Mouse (Mus musculus): ENCODE measurements around the gene Aacs.
"Not testable (repeated sequence)": the region's sequence is repeated elsewhere in the genome, so short reads cannot be mapped to it uniquely, and the experiment has no call there.

The Aacs gene

GRCm38 (mm10) chr5:125475601-125476285 lies at the start of gene Aacs:
Gene Aacs, plus strand, starts transcription at chr5:125475814.
- peak; percentile 97 for DNase-seq

- DNase-seq, result no peak
Measured at GRCm38 (mm10) chr5:125426343-125426742, 49.3 kb upstream of the Aacs start.

- not testable (repeated sequence) for DNase-seq
Measured at GRCm38 (mm10) chr5:125432324-125432723, 43.3 kb upstream of the Aacs start.

GRCm38 (mm10) chr5:125433793-125434337 lies 41.7 kb upstream of the Aacs start, which contains the start of gene Dhx37:
Gene Dhx37, minus strand, starts transcription at chr5:125434121.
- peak; percentile 97 for DNase-seq

GRCm38 (mm10) chr5:125434347-125434746 lies 41.3 kb upstream of the Aacs start:
- not testable (repeated sequence) for DNase-seq

DNA sequence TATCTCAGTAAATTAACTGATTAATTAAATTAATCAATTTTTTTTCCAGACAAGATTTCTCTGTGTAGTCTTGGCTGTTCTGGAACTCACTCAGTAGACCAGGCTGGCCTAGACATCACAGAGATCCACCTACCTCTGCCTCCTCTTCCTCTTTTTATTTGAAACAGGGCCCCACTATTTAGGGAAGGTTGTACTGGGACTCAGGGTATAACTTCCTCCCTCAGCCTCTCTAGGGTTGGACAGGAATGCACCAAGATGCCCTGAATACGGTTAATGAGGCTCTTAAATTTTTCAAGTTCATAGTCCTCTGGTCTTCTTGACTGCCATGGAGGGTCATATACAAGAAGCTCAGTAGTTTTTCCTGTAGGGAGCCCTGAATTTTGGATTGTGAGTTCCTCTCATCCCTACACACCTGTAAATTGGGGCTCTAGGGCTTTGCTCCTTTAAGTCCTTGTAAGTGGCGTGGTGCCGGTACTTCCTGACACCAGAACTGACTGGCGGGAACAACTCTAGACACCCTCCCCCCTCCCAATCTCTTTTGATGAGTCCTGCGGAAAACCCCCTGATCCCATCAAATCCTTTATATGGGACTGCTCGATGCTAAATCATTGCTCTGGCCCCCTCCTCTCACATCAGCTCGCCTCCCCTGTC lies 34.9 kb upstream of the Aacs start:
- no peak for DNase-seq

GRCm38 (mm10) chr5:125441234-125442114 lies 34.1 kb upstream of the Aacs start, which contains the start of gene Bri3bp:
Gene Bri3bp, plus strand, starts transcription at chr5:125441568.
- peak; percentile 41 for DNase-seq

- DNase-seq, result no peak
Measured at GRCm38 (mm10) chr5:125442136-125442995, 33.2 kb upstream of the Aacs start.

DNA sequence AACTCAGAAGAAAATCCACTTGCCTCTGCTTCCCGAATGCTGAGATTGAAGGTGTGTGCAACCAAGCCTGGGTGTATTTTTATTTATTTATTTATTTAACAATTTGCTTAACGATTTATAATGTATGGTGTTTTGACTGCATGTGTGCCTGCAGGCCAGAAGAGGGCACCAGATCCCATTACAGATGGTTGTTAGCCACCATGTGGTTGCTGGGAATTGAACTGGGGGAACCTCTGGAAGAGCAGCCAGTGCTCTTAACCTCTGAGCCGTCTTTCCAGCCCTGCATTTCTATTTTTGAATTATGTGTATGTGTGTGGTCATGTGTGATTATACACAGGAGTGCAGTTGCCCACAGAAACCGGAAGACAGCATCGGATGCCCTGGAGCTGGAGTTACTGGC lies 32.3 kb upstream of the Aacs start:
- DNase-seq, result no peak

DNA sequence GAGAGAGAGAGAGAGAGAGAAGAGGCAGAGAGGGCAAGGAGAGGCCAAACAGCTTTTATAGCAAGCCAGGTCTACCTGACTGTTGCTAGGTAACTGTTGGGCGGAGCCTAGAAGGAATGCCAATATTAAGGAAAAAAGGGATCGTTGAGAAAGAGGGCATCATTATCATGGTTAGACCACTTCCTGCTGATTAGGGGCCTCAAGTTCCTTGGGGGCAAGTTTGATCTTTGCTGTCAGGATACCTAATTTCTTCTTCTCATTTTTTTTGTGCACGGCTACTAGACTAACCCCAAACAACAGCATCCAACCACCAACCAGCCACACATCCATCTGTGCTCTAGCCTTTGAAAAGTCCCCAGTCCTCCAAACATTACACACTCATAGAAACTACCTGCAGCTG lies 31.7 kb upstream of the Aacs start:
- DNase-seq, result no peak

DNA sequence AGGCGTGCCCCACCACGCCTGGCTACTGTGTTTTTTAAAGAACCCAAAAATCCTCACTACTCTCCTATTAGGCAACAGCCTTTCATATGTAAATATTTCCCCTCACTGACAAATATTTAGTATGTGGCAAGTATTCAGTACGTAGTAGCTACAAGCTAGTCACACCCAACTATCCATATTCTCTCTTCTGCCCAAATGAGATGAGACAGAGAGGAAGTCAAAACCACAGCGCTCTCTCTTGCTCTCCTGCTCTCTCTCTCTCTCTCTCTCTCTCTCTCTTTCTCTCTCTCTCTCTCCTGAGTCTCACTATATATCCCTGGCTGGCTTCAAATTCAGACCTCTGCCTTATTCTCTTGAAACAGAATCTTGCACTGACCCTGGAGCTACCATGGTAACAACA lies 31.1 kb upstream of the Aacs start:
- DNase-seq, result no peak

DNA sequence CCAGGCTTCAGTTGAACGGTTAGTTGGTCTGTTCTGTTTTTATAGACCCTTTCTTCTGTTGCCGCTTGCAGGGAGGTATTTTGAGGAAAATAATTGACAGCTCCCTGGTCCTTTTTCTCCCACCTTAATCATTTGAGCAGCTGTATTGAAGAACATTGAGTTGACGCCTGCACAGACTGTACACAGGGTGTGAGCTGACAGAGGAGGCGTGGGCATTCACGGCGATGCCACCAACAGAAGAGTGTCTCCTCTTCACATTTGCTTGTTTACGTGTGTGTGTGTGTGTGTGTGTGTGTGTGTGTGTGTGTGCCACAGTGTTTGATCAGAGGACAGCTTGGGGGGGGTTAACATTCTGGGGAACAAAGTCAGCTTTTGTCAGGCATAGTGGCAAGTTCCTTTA lies 29.3 kb upstream of the Aacs start:
- DNase-seq, result no peak

GRCm38 (mm10) chr5:125448026-125448425 lies 27.6 kb upstream of the Aacs start:
- DNase-seq, result no peak

- DNase-seq, result no peak
Measured at GRCm38 (mm10) chr5:125448631-125449030, 27.0 kb upstream of the Aacs start.

GRCm38 (mm10) chr5:125449306-125449705 lies 26.3 kb upstream of the Aacs start:
- DNase-seq, result no peak

GRCm38 (mm10) chr5:125452573-125452972 lies 23.0 kb upstream of the Aacs start:
- DNase-seq, result no peak

GRCm38 (mm10) chr5:125456100-125456499 lies 19.5 kb upstream of the Aacs start:
- no peak for DNase-seq

DNA sequence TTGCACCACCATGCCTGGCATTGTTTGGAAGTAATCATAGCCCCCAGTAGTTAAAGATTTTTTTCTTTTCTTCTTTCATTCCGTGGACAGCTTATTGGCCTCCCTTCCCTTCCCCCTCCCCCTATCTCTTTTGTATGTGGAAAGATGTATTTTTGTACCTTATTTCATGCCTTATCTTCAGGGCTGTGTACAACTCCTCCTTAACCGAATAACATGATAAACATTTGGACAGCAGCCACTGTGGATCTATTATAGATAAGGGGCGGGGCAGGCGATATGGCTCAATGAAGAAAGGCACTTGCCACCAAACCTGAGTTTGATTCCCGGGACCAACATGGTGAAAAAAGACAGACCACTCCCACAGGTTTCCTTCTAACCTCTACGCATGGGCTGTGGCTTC lies 18.1 kb upstream of the Aacs start:
- DNase-seq, result no peak

DNA sequence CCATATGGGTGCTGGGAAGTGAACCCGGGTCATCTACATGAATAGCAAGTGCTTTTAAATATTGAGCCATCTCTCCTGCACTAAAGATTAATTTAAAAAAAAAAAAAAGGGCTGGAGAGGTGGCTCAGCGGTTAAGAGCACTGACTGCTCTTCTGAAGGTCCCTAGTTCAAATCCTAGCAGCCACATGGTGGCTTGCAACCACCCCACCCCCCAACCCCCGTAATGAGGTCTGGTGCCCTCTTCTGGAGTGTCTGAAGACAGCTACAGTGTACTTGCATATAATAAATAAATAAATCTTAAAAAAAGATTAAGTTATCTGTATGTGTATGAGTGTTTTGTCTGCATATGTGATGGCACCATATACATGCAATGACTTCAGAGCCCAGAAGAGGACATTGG lies 15.0 kb upstream of the Aacs start:
- DNase-seq, result no peak

GRCm38 (mm10) chr5:125461868-125462445 lies 13.7 kb upstream of the Aacs start:
- peak; percentile 69 for DNase-seq

- DNase-seq, result no peak
Measured at GRCm38 (mm10) chr5:125465192-125465591, 10.4 kb upstream of the Aacs start.

DNA sequence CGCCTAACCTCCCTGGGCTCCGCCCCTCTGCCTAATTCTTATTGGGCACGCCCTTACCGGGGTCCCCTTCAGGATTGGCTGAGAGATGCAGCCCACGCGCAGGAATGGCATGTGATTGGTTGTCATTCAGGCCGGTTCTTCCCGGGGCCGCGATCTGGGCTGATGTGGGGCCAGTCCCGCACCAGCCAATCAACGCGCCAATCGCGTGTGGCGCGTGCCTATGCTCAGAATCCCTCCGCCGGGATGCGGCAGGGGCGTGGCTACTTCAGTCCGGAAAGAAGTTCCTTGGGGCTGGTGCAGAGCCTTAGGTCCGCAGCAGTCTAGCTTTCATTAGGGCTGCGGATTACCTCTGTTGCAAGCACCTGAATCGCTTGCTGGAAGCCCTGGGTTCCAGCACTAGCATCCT lies 9.9 kb upstream of the Aacs start:
- DNase-seq, result peak; percentile 98
